Mouse (Mus musculus) forebrain, embryonic 15.5 days (tissue): ENCODE results near the gene Wipi2. TPM values are rescaled to one million over a fixed set of nuclear protein-coding genes. Genes with fewer than 3 reads are reported as not detected.

Experiments
- ATAC-seq: fragments of 200-750 bp; cut with Nextera tagmentation; replicated peaks from 2 replicates; pipeline ENCODE4 v1.8.0; 2017; ENCODE audit warnings: mild to moderate bottlenecking, moderate TSS enrichment, moderate library complexity
- H3K27ac ChIP-seq: fragments of 300-500 bp; sonication (generic); replicated peaks from 2 replicates; pipeline ENCODE4 v1.5.1; 2015; ENCODE audit warnings: mild to moderate bottlenecking, inconsistent platforms
- H3K27me3 ChIP-seq: fragments of 300-500 bp; sonication (generic); 2 replicates; pipeline ENCODE4 v1.6.1; 2015; ENCODE audit warnings: inconsistent platforms
- H3K36me3 ChIP-seq: fragments of 300-500 bp; sonication (generic); 2 replicates; pipeline ENCODE4 v1.6.1; 2015; ENCODE audit warnings: mild to moderate bottlenecking, inconsistent platforms
- H3K4me1 ChIP-seq: fragments of 300-500 bp; sonication (generic); 2 replicates; pipeline ENCODE4 v1.6.1; 2015; ENCODE audit warnings: inconsistent platforms
- H3K4me2 ChIP-seq: fragments of 300-500 bp; sonication (generic); replicated peaks from 2 replicates; pipeline ENCODE4 v1.6.1; 2015; ENCODE audit warnings: mild to moderate bottlenecking, inconsistent platforms
- H3K4me3 ChIP-seq: fragments of 300-500 bp; sonication (generic); 2 replicates; pipeline ENCODE4 v1.5.1; 2015; ENCODE audit warnings: mild to moderate bottlenecking, inconsistent platforms
- H3K9ac ChIP-seq: fragments of 300-500 bp; sonication (generic); replicated peaks from 2 replicates; pipeline ENCODE4 v1.6.1; 2015; ENCODE audit warnings: mild to moderate bottlenecking, inconsistent platforms
- H3K9me3 ChIP-seq: fragments of 300-500 bp; sonication (generic); 2 replicates; pipeline ENCODE4 v1.6.1; 2016; ENCODE audit warnings: inconsistent platforms
- WGBS: fragments of 180-500 bp; shearing (Covaris S2); methylation state at CpG from one replicate; pipeline ENCODE4 v1.1.7; 2015; ENCODE audit warnings: mixed read lengths; 5-methylcytosine and 5-hydroxymethylcytosine counted together
- polyA plus RNA-seq: library from polyadenylated mRNA; unstranded; fragments of >200 nt; fragmentation: Nextera tagmentation; extraction: Ambion mirVana; gene quantifications from 2 replicates; pipeline ENCODE4 v1.2.1, GENCODE M21; 2015

Gene Wipi2
- polyA plus RNA-seq, 1 experiment from 2014 or later: 48.8 TPM

- H3K4me1 ChIP-seq: no peaks in the 10 kb centered on the region
- H3K36me3 ChIP-seq: peaks cover 48% of the 10 kb centered on the region
- 70% methylated on average over 7 of the region's 7 CpGs for WGBS
- H3K9me3 ChIP-seq: no peaks in the 10 kb centered on the region
- H3K27ac ChIP-seq: no peak overlapping the region
- no peak overlapping the region for H3K9ac ChIP-seq
- no peak for ATAC-seq
- H3K4me2 ChIP-seq: no peak overlapping the region
- no peak overlapping the region for H3K4me3 ChIP-seq
- no peaks in the 10 kb centered on the region for H3K27me3 ChIP-seq
These were observed 42.2 kb downstream of the Wipi2 start for GRCm38 (mm10) chr5:142669726-142670125.

- H3K27me3 ChIP-seq: no peaks in the 10 kb centered on the region
- H3K9me3 ChIP-seq: no peaks in the 10 kb centered on the region
- no peak overlapping the region for H3K27ac ChIP-seq
- peaks cover 16% of the 10 kb centered on the region for H3K36me3 ChIP-seq
- H3K4me1 ChIP-seq: no peaks in the 10 kb centered on the region
- 23% methylated on average over 5 of the region's 5 CpGs for WGBS
- H3K4me2 ChIP-seq: no peak overlapping the region
- no peak overlapping the region for H3K4me3 ChIP-seq
- ATAC-seq: peak; percentile 48; the same call in 1 of the 2 replicates
- H3K9ac ChIP-seq: no peak overlapping the region
These were observed 45.6 kb downstream of the Wipi2 start for GRCm38 (mm10) chr5:142673082-142673481.

DNA sequence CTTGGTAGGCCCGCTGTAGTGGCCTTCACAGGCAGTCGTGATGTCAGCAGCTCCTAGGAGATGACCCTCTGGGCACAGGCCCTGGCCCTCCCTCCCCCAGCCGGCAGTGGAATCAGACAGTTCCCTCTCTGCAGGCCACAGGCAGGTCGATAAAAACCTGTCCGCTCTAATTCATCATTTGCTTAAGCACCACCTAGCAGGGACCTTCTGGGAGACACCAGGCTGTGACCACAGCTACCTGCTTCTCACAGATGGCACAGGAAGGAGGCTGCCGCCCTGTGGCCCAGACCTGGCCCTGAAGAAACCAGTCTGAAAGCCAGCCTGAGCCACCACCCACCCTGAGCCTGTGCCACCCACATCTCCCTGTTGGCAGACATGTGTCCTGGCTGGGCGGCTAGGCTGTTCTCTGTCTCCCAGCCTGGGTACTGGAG is 50.7 kb downstream of the Wipi2 start:
- ATAC-seq: no peak
- H3K27me3 ChIP-seq: no peaks in the 10 kb centered on the region
- H3K9ac ChIP-seq: no peak overlapping the region
- no peaks in the 10 kb centered on the region for H3K36me3 ChIP-seq
- H3K27ac ChIP-seq: no peak overlapping the region
- no peak overlapping the region for H3K4me3 ChIP-seq
- WGBS: 71% methylated on average over 7 of the region's 7 CpGs
- H3K4me2 ChIP-seq: no peak overlapping the region
- H3K4me1 ChIP-seq: no peaks in the 10 kb centered on the region
- H3K9me3 ChIP-seq: no peaks in the 10 kb centered on the region

GRCm38 (mm10) chr5:142679065-142679464 is 51.6 kb downstream of the Wipi2 start:
- Histone ChIP-seq H3K4me1 (no peaks in the 10 kb centered on the region), H3K9ac (no peak overlapping the region), H3K36me3 (no peaks in the 10 kb centered on the region), H3K9me3 (no peaks in the 10 kb centered on the region), H3K4me3 (no peak overlapping the region), H3K4me2 (no peak overlapping the region), H3K27ac (no peak overlapping the region), H3K27me3 (no peaks in the 10 kb centered on the region)
- WGBS: 86% methylated on average over 1 of the region's 1 CpGs
- no peak for ATAC-seq

GRCm38 (mm10) chr5:142681911-142682310 is 54.4 kb downstream of the Wipi2 start:
- H3K4me1 ChIP-seq: no peaks in the 10 kb centered on the region
- no peak for ATAC-seq
- 74% methylated on average over 3 of the region's 3 CpGs for WGBS
- no peak overlapping the region for H3K27ac ChIP-seq
- no peak overlapping the region for H3K4me2 ChIP-seq
- H3K36me3 ChIP-seq: no peaks in the 10 kb centered on the region
- no peak overlapping the region for H3K4me3 ChIP-seq
- H3K9ac ChIP-seq: no peak overlapping the region
- H3K27me3 ChIP-seq: no peaks in the 10 kb centered on the region
- H3K9me3 ChIP-seq: no peaks in the 10 kb centered on the region

DNA sequence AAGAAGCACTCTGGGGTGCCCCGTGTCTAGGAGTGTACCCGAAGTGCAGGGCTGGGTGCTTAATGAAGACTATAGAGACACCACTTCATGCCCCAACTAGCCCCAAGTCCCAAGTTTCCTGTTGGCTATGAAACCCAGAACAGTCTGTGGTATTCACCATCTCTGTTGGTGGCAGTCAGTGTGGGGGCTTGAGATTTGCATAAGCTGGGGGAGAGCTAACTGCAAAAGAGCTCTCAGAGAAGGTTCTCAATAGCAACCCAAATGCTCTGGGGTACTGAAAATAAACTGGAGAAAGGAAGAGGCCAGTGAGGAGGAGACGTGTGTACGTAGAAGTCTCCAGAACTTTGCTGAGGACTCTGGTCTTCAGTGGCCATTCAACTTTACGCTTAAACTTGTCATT is 55.0 kb downstream of the Wipi2 start:
- no peak overlapping the region for H3K4me3 ChIP-seq
- no peak overlapping the region for H3K4me2 ChIP-seq
- 89% methylated on average over 5 of the region's 5 CpGs for WGBS
- H3K4me1 ChIP-seq: no peaks in the 10 kb centered on the region
- H3K9me3 ChIP-seq: no peaks in the 10 kb centered on the region
- H3K27me3 ChIP-seq: no peaks in the 10 kb centered on the region
- no peak overlapping the region for H3K9ac ChIP-seq
- no peaks in the 10 kb centered on the region for H3K36me3 ChIP-seq
- H3K27ac ChIP-seq: no peak overlapping the region
- ATAC-seq: no peak

- Histone ChIP-seq H3K4me1 (peaks cover 20% of the 10 kb centered on the region), H3K27ac (peak overlapping the region; percentile 47; the same call in 1 of the 2 replicates), H3K4me3 (no peak overlapping the region), H3K9ac (no peak overlapping the region), H3K9me3 (no peaks in the 10 kb centered on the region), H3K4me2 (no peak overlapping the region), H3K27me3 (no peaks in the 10 kb centered on the region), H3K36me3 (no peaks in the 10 kb centered on the region)
- 22% methylated on average over 6 of the region's 6 CpGs for WGBS
- ATAC-seq: no peak
These were observed 61.4 kb downstream of the Wipi2 start for GRCm38 (mm10) chr5:142688866-142689265.

DNA sequence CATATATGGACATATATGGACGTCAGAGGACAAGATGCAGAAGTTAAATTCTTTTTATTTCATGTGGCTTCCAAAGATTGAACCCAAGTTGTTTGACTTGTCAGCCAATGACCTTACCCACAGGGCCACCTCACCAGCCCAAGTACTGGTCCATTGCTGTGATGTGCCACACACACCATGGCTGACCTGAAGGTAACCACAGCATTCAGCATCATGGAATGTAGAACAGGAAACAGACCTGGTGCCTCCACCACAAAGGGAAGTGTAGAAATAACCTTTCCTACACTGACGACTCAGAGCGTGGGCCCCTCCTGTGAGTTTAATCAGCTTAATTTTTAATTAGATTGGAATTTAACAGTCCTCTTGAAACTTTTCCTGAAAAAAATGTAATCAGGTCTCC is 62.8 kb downstream of the Wipi2 start:
- ATAC-seq: no peak
- Histone ChIP-seq H3K9ac (no peak overlapping the region), H3K4me2 (no peak overlapping the region), H3K27ac (no peak overlapping the region), H3K9me3 (no peaks in the 10 kb centered on the region), H3K36me3 (no peaks in the 10 kb centered on the region), H3K27me3 (no peaks in the 10 kb centered on the region), H3K4me1 (peaks cover 26% of the 10 kb centered on the region), H3K4me3 (no peak overlapping the region)
- WGBS: 74% methylated on average over 3 of the region's 3 CpGs

GRCm38 (mm10) chr5:142692248-142692647 is 64.8 kb downstream of the Wipi2 start, which contains the start of gene Slc29a4:
Gene Slc29a4 (plus strand): TSS chr5:142692512.
- H3K4me2 ChIP-seq: peak within 1 kb of the TSS; percentile 17
- H3K4me1 ChIP-seq: peaks cover 32% of the 10 kb centered on the region
- H3K4me3 ChIP-seq: 0 out of 2 replicates have a peak within 1 kb of the TSS, but pooled peaks have one; percentile 11
- H3K9me3 ChIP-seq: no peaks in the 10 kb centered on the region
- H3K9ac ChIP-seq: no peak within 1 kb of the TSS
- no peaks in the 10 kb centered on the region for H3K27me3 ChIP-seq
- peak; percentile 79 for ATAC-seq
- 40% methylated on average over 14 of the region's 14 CpGs for WGBS
- H3K27ac ChIP-seq: peak within 1 kb of the TSS; percentile 77
- no peaks in the 10 kb centered on the region for H3K36me3 ChIP-seq

- H3K4me1 ChIP-seq: peaks cover 32% of the 10 kb centered on the region
- peak overlapping the region; percentile 17 for H3K4me2 ChIP-seq
- no peak overlapping the region for H3K9ac ChIP-seq
- no peak overlapping the region for H3K4me3 ChIP-seq
- no peaks in the 10 kb centered on the region for H3K9me3 ChIP-seq
- no peaks in the 10 kb centered on the region for H3K36me3 ChIP-seq
- peak overlapping the region; percentile 77; the same call in 1 of the 2 replicates for H3K27ac ChIP-seq
- 54% methylated on average over 12 of the region's 12 CpGs for whole genome bisulfite sequencing
- no peaks in the 10 kb centered on the region for H3K27me3 ChIP-seq
- ATAC-seq: no peak
These were observed 65.7 kb downstream of the Wipi2 start for GRCm38 (mm10) chr5:142692971-142693737.

DNA sequence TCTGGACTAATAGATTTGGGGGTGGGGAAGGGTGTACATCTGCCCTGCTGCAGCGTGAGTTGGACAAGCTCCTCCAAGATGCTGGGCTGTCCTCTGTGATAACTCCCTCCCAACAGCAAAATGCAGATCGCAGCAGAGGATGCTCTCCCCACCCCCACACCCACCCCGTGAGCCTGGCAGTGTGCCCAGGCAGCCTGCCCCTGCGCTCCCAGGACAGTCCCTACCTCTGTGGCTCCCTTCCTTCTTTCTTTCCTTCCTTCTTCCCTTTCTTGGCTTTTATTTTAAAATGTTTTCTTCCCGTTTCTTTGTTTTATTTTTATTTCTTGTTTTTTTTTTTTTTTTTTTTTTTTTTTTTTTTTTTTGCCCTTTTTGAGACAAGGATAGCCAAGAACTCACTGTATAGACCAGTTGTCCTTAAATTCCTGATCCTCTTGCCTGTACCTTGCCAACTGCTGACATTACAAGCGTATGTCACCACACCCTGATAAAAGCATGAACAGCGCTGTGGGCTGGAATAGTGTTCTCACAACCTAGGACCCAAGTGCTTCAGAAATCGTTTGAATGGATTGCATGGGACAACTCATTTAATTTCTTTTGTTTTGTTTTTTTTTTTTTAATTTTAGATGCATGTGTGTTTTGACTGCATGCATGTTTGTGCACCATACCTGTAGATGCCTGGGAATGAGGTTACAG is 66.4 kb downstream of the Wipi2 start:
- H3K9me3 ChIP-seq: no peaks in the 10 kb centered on the region
- H3K9ac ChIP-seq: no peak overlapping the region
- H3K27me3 ChIP-seq: no peaks in the 10 kb centered on the region
- no peak overlapping the region for H3K4me2 ChIP-seq
- H3K4me1 ChIP-seq: peaks cover 32% of the 10 kb centered on the region
- WGBS: 38% methylated on average over 8 of the region's 8 CpGs
- no peaks in the 10 kb centered on the region for H3K36me3 ChIP-seq
- H3K27ac ChIP-seq: no peak overlapping the region
- no peak overlapping the region for H3K4me3 ChIP-seq
- no peak for ATAC-seq

DNA sequence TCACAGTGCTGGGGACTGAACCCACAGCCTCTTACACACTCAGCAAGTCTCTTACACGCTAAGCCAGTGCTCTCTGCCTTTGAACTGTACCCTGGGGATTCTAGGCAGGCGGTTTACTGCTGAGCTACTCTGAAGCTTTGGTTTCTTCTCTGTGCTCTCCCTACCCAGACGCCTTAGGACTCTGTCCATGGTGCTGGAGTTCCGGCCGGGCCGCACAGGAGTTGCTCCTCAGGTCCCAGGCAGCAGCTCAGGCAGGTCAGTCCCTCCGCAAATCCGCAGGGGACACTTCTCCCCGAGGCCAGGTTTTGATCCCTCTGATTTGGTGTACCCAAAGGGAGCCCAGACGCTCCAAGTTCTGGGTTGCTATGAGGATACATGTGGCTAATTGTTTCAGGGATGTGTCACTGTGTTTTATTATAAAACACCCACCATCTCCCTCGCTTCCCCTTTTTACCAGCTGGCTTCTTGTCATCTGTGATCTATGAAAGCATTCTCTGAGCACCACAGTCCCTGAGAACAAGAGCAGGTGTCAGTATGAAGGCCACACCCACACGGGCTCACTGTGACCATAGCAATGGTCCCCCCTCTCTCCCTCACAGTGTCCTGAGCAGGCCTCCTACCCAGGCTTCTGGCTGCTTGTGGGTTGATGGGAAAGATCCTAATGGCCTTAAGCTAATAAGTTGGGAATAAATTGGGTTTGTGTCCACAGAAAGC is 67.3 kb downstream of the Wipi2 start:
- Histone ChIP-seq H3K4me1 (peaks cover 32% of the 10 kb centered on the region), H3K9me3 (no peaks in the 10 kb centered on the region), H3K27ac (no peak overlapping the region), H3K4me2 (no peak overlapping the region), H3K27me3 (no peaks in the 10 kb centered on the region), H3K36me3 (no peaks in the 10 kb centered on the region), H3K4me3 (no peak overlapping the region), H3K9ac (no peak overlapping the region)
- WGBS: 15% methylated on average over 12 of the region's 12 CpGs
- no peak for ATAC-seq
